Mouse (Mus musculus): Measurements from ENCODE around the gene Ccr10.
"Not testable (repeated sequence)": the region's sequence is repeated elsewhere in the genome, so short reads cannot be mapped to it uniquely, and the experiment has no call there.

Ccr10 gene

DNA sequence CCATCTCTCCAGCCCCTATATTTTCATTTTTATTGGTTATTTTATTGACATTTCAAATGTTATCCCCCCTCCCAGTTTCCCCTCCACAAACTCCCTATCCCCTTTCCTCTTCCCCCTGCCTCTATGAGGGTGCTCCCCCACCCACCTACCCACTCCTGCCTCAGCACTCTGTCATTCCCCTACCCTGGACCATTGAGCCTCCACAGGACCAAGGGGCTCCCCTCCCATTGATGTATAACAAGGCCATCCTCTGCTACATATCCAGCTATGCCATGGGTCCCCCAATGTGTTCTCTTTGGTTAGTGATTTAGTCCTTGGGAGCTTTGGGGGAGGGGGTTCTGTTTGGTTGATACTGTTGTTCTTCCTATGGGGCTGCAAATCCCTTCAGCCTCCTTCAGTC is 20.6 kb downstream of the Ccr10 start:
- no peak for DNase-seq (ENCODE audit: low read depth)

DNA sequence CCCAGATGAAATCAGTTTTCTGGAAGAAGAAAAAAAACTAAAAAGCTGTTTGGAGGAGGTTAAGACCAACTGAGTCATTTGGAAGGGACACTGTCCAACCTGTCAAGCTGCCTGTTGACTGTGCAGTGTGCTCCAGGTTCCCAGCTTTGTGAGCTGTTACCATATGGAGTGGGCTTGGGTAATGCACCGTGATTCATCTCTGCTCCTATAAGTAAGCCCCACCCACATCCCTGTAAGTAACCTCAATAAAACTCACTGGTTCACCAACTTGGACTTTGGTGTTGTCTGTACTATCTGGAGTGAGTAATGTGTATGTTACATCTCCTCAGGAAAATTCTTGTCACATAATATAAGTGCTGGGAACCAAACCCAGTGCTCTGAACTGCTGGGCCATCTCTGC is 22.4 kb downstream of the Ccr10 start:
- DNase-seq (ENCODE audit: low read depth): no peak

DNA sequence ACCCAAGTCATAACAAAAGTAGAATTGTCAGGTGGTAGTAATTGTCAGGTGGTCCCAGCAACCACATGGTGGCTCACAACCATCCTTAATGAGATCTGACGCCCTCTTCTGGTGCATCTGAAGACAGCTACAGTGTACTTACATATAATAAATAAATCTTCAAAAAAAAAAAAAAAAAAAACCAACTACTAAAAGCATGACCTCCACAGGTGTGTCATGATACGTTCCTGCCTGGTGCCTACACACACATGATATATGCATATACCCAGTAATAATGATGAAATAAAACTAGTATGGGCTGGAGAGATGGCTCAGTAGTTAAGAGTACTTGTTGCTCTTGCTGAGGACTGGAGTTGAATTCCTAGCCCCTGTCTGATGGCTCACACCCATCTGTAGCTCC is 24.2 kb downstream of the Ccr10 start:
- no peak for DNase-seq (ENCODE audit: low read depth)

DNA sequence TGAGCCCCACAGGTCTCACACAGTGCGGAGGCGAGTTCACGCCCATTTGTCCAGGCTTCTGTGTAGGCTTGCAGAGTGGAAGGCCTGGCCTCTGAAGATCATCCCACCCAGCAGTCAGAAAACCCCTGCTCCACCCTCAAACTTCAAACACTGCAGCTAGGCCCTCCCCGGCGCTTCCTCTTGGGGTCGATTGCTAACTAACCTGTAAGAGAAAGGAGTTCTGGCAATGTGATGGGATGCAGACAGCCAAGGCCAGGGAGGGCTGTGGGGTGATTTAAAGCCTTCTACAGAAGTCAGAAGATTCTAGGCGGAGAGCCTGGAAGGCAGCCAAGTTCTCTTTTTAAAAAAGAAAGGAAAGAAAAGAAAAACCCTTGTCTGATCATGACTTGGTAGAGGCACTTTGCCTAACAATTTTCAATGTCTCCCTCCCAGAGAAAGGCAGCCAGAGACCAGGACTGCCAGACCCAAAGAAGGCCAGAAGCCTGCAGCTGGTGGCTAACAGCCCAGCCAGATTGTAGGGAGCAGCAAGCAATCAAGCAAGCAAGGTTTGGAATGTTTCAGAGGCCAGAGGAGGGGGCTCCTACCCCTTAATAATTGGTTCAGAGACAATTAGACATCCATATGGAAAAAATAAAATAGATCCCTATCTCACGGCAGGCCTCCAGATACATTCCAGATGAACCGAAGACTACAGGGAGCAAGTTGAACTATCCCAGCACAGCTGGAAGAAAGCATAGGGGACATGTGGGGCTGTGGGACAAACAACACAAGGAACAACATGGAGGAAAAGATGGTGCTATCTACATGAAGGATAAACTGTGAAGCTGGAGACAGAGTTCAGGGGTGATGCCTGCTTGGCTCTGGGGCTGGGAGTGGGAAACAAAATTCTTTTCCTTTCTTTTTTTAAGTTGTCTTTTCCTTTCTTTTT is 25.8 kb downstream of the Ccr10 start:
- peak; percentile 57 for DNase-seq (ENCODE audit: low read depth)

DNA sequence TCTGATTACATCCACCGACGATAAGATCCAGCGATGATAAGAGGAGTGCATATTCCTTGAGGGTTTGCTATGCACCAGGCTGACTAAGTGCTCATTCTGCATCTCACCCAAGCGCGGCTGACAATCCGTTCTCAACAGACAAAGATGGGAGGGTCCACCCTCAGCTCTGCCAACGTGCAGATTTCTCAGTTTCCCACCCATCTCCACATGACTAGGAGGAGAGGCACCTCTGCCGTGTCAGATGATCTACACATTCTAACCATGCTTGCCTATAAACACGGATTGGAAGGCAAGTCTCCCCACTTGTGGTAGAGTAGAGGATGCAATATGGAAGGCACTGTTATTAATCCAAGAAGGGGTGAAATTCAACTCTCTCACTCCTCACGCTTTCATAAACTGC is 26.5 kb downstream of the Ccr10 start:
- no peak for DNase-seq (ENCODE audit: low read depth)

DNA sequence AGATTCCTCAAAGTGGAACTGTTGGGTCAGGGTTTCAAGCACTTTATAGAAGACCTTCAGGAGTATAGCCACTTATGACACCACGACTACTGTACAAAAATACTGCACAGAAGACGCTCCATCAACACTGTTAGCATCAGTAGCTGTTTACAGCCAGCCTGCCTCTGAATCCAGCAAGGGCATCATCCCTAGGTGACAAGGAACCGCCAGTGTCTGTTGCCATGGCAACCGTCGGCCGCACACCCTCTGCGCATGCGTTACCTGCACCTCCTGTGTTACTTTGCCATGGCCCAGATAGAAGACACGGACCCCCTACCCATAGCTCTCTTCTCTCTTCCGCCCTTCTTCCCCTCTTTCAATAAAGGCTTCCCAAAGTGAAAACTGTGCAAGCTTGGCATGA is 28.9 kb downstream of the Ccr10 start:
- DNase-seq (ENCODE audit: low read depth): no peak

DNA sequence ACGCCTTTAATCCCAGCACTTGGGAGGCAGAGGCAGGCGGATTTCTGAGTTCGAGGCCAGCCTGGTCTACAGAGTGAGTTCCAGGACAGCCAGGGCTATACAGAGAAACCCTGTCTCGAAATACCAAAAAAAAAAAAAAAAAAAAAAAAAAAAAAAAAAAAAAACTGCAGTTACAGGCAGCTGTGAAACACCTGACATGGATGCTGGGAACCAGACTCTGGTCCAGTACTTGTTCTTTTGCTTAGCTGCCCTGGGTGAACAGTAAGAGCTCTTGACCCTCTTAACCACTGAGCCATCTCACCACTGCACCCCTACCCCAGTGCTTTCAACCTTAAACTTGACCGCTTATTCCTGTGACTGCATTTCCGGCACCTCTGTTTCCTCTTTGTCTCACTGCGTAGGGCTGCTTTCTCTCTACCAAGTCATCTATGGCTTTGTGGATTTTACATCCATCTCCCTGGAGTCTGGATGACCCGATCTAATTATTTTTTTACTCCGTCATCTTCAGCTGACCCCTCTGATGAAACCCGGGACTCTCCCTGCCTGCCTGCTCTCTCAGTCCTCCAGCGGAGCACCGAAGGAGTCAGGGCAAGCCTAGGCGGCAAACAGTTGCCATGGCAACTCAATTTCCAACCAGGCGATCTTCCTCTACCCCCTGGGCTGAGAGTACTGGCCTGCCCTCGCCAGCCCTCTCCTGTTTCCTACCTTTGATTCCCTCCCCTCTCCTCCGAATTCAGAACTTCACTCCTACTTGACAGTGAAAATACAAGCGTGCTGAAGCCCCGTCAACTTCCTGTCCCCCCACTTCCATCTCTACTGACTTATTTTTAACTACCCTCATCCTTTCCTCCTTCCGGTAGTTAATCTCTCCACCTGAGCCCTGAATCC is 31.7 kb downstream of the Ccr10 start:
- no peak for DNase-seq (ENCODE audit: low read depth)

DNA sequence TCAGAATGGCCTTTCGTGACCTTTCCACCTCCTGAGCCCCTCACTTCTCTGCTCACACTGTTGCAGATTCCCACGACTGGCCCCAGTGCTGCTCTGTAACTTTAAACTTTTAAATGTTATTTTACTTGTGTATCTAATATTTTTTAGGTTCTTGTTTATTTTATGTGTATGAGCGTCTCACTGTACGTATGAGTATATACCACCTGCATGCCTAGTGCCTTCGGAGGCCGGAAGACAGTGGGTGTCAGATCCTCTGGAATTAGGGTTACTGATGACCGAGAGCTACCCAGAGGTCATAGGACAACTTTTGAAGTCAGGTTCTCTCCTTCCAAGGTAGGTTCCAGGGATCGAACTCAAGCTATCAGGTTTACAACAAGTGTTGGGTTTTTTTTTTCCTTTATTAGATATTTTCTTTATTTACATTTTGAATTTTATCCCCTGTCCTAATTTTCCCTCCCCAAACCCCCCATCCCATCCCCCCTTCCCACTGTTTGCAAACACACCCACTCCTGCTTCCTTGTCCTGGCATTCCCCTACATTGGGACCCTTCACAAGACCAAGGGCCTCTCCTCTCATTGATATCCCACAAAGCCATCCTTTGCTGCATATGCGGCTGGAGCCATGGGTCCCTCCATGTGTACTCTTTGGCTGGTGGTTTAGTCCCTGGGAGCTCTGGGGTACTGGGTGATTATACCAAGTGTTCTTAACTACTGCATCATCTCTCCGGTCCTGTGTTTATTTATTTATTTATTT is 32.9 kb downstream of the Ccr10 start:
- no peak for DNase-seq (ENCODE audit: low read depth)

DNA sequence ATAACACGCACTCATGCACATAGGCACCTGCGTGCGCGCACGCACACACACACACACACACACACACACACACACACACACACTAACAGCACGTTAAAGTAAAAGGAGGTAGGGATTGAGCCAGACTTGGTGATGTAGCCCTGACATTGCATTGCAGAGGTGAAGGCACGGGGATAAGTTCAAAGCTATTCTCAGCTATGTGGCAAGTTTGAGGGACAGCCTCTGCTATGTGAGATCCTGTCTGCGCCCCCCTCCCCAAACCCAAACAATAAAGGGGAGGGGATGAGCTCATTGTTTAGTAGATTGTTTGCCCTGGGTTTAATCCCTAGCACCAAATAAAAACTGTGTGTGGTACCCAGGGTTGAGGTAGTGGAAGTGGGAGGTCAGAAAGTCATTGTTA is 34.2 kb downstream of the Ccr10 start:
- DNase-seq (ENCODE audit: low read depth): no peak

DNA sequence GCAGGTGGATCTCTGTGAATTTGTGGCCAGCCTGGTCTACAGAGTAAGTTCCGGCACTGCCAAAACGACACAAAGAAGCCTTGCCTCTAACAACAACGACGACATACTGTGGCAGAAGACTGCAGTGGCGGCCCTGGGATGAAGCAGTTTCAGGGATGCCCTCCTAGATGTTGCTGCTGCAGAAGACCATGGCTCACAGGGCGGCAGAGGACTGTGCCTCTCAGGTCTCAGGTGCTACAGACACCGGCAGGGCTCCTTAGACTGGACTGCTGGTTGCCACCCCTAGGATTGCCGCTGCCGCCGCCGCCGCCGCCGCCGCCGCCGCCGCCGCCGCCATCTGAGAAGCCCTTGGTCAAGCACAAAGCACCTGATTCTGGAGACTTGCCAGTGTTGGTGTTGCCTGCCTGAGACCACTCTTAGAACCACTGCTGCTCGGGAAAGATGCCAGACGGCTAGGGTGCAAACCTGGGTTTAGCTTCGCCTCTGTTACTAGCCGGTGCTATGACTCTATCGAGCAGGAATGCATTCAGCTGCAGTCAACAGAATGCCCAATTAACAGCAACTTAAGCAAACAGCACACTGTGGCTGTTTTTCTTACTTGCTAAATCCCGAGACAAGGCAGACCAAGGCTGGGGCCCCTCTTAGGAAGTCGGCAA is 35.0 kb downstream of the Ccr10 start:
- peak; percentile 44 for DNase-seq (ENCODE audit: low read depth)

DNA sequence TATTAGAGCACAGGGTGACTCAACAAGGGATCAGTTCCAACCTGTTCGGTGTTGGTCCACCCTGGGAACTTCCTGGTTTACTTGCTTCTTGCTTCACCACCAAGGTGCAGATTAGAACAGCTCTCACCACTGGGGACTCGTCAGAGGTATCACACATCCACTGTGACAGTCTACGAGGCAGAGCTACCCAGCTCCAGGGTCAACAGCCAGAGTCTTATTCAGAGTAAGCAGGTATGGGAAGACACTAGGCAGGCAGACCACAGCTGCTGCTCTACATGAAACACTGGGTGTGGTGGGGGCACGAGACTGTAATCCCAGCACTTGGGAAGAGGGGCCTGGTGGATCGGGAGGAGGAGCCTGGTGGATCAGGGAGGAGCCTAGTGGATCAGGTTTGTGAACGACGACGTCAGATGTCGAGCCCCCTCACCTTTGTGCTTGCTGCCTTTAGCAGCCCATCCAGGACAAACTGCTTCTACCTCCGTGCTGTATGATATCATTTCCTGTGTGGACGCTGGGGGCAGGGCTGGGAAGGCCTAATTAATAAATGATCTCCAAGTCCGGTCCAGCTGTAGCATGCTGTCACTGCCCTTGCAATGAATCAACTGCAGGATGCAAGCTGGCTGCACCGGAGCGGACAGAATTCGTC is 36.6 kb downstream of the Ccr10 start:
- DNase-seq (ENCODE audit: low read depth): no peak

DNA sequence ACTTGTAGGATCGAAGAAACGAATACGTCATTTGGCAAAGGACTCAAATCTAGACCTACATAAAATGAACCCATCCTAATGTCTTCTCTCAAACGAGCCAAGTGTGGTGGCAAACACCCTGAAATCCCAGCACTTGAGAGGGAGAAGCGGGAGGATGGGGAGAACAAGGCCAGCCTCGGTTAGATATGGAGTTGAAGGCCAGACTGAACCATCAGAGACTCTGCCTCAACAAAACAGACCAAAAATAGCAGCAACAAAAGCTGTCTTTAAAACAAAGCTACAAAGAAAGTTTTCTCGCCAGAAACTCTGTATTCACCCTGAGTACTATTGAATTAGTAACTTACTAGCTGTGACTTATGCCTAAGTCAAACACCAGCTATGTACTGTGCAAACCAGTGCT is 38.2 kb downstream of the Ccr10 start:
- no peak for DNase-seq (ENCODE audit: low read depth)

DNA sequence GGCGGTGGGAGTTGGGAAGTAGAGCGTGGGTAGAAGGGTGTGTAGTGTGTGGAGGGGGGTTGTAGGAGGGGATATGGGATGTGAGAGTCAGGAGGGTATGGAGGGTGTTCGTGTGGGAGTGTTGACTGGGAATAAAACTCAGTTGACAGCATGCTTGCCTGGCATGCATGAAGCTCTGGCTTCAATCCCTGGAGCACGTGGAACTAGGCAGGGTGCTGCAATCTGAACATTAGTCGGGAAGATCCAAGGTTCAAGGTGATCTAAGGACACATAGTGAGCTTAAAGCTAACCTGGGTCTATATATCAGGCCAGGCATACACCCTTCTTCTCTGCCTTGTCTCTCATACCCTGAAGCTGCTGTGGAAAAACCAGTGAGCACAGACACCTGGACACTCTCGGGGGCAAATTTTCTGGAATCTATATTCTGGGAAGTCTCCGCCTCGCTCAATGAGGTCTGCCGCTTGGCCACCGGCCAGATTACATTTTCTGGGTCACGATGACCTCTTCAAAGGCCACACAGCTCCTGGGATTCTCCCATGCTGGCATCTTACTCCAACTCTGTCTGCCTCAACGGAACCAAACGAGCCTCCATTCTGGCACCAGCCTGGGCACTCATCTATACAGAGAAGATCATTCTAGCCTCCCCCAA is 40.9 kb downstream of the Ccr10 start:
- DNase-seq (ENCODE audit: low read depth): no peak

DNA sequence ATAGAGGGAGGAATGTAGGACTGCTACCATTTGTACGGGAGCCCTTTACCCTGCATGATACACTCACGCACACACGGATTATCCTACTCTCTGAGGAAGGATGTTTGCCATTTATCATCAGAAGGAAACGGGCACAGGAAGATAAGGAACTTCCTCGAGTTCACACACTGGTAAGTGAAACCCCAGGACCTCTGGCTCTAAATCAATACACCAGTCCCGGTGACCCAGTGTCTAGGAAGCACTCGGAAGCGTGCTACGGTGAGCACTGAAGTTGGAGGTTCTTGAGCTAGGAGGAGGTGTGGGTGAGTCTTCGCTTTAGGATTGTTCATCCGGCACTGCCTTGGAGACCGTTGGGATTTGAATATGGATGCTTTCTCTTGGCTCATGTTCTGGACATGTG is 42.2 kb downstream of the Ccr10 start:
- no peak for DNase-seq (ENCODE audit: low read depth)

DNA sequence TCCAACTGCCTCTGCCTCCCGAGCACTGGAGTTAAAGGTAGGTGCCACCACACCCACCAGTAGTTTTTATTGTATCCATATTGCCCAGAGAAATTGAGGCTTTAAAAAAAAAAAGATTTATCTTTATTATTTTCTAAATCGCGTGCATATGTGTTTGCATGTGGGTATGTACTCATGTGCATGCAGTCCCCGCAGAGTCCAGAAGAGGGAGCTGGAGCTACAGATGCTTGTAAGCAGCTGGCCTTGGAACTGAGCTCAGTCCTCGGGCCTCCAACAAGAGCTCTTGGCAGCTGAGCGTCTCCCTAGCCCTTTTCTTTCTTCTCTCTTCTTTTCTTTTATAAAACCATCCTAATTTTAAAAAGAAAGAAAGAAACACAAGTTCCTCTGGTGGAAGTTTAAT is 43.5 kb downstream of the Ccr10 start:
- no peak for DNase-seq (ENCODE audit: low read depth)

DNA sequence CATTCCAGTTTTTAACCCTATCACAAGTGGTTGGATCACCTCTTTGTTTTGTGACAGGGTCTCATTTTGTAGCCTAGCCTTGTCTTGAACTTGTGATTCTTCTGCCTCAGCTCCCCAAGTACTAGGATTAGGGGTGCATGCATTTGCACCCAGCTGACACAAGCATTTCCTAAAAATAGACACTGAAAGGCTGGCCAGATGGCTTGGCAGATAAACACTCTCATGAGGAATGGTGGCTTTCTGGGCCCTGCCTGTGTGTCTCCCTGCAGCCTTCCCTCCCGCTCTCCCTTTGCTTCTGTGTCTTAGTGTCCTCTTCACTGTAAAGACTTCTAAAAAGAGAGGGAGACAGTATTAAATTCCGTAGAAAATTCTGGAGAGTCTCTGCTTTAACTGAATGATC is 44.1 kb downstream of the Ccr10 start:
- no peak for DNase-seq (ENCODE audit: low read depth)

DNA sequence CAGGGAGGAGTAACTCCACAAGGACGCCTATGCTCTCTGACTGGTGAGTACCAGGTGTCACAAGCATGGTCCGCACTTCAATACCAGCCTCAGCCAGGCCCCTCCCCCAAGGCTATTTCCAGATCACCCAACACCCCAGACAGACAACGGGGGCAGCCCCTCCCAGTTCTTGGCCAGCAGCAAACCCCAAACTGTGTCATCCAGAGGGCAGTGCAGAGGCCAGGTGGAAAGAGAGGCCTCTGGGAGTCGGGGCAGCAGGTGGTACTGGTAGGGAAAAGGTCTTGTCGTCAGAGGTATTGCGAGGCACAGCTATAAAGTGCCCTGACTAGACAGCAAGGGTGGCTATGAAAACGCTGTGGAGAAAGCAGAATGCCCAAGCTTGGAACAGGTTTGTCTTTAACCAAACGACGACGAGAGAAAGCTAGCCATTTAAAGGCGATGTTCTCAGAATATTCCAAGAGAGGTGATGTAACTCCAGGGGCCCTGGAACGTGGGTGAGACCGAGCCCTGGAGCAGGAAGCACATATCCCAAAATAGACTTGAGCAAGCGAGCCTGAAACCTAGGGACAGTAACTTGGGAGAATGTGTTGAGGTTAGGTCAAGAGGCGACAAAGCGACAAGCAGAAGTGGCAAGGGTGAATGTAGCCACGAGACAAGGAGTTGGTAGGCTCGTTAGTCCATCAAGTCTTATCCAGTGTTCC is 45.0 kb downstream of the Ccr10 start:
- DNase-seq (ENCODE audit: low read depth): no peak

DNA sequence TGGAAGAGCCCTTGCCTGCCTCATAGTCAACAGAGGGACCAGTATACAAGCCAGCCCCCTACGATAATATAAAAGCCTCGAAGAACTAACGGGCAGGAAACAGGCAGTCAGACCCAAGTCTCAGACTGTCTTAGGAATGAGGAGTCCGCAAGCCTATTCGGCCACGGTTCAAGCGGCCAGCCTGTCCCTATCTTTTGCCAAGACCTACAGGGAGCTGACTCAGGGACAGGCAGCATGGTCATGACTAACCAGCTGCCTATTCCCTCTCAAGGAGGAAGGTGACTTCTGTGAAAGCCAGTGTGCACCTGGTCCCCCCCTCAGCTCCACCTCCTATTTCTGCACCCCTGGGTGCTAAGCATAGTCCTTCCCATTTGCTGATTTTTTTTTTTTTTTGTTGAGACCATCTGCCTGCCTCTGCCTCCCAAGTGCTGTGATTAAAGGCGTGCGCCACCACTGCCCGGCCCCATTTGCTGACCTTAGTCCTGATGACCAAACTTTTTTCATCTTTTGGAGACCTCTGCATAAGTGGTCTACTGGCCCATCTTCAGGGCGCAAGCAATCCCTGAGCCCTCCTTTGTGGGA is 46.2 kb downstream of the Ccr10 start:
- no peak for DNase-seq (ENCODE audit: low read depth)

DNA sequence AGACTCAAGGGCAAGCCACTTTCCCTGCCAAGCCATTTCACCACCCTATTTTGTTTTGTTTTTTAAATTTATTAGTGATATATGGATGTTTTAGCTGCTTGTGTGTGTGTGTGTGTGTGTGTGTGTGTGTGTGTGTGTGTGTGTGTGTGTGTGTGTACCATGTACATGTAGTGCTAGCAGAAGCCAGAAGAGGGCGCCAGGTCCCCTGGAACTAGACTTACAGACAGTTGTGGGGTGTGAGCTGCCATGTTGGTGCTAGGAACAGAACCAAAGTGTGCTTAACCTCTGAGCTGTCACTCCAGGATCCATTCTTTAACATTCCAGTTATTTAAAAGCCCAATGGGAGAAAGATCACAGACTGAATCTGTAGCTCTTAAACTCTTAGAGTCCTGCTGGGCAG is 48.2 kb downstream of the Ccr10 start:
- DNase-seq (ENCODE audit: low read depth): no peak

DNA sequence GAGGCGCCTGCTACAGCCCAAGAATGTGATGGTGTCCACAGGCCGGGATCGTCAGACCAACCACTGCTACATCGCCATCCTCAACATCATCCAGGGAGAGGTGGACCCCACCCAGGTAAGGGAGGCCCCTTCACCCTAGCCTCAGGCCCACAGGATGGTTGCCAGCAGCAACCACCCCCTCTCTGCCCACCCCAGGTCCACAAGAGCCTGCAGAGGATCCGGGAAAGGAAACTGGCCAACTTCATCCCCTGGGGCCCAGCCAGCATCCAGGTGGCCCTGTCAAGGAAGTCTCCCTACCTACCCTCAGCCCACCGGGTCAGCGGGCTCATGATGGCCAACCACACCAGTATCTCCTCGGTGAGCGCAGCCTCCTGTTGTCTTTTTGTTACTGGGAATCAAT is 50.2 kb downstream of the Ccr10 start:
- not testable (repeated sequence) for DNase-seq (ENCODE audit: low read depth)
